Mouse (Mus musculus): ENCODE results near the gene Mapkapk3. TPM values are rescaled to one million over a fixed set of nuclear protein-coding genes. Genes with fewer than 3 reads are reported as not detected.
"Not testable (repeated sequence)": the region's sequence is repeated elsewhere in the genome, so short reads cannot be mapped to it uniquely, and the experiment has no call there.

Mapkapk3 gene
- polyA plus RNA-seq, 1 experiment from 2014 or later = 1.4 TPM

- H3K9ac ChIP-seq (replicated peaks; ENCODE audit: low read depth, low read length) = no peak overlapping the region
- H3K27me3 ChIP-seq (replicated peaks; ENCODE audit: control insufficient read depth, insufficient read depth, low read length) = no peaks in the 10 kb centered on the region
- WGBS = 85% methylated on average over 9 of the region's 9 CpGs
- ATAC-seq = no peak
- H3K4me1 ChIP-seq (replicated peaks; ENCODE audit: control insufficient read depth, insufficient read depth, low read length) = no peaks in the 10 kb centered on the region
- no peaks in the 10 kb centered on the region for H3K9me3 ChIP-seq (ENCODE audit: control insufficient read depth, low read length)
- no peak overlapping the region for H3K27ac ChIP-seq (ENCODE audit: low read length)
- no peaks in the 10 kb centered on the region for H3K36me3 ChIP-seq (ENCODE audit: control insufficient read depth, insufficient read depth)
- no peak overlapping the region for H3K4me2 ChIP-seq (ENCODE audit: low read length)
- H3K4me3 ChIP-seq (replicated peaks; ENCODE audit: low read length) = no peak overlapping the region
These were observed 18.8 kb upstream of the Mapkapk3 start for GRCm38 (mm10) chr9:107308346-107309000.

- H3K27me3 ChIP-seq (replicated peaks; ENCODE audit: control insufficient read depth, insufficient read depth, low read length) = no peaks in the 10 kb centered on the region
- no peak overlapping the region for H3K27ac ChIP-seq (ENCODE audit: low read length)
- no peaks in the 10 kb centered on the region for H3K36me3 ChIP-seq (ENCODE audit: control insufficient read depth, insufficient read depth)
- H3K9me3 ChIP-seq (ENCODE audit: control insufficient read depth, low read length) = no peaks in the 10 kb centered on the region
- no peak overlapping the region for H3K4me3 ChIP-seq (replicated peaks; ENCODE audit: low read length)
- H3K4me2 ChIP-seq (ENCODE audit: low read length) = no peak overlapping the region
- no peak for ATAC-seq
- no peak overlapping the region for H3K9ac ChIP-seq (replicated peaks; ENCODE audit: low read depth, low read length)
- 73% methylated on average over 12 of the region's 12 CpGs for WGBS
- H3K4me1 ChIP-seq (replicated peaks; ENCODE audit: control insufficient read depth, insufficient read depth, low read length) = no peaks in the 10 kb centered on the region
These were observed 18.2 kb upstream of the Mapkapk3 start for GRCm38 (mm10) chr9:107307886-107308285.

GRCm38 (mm10) chr9:107307099-107307872 is 17.6 kb upstream of the Mapkapk3 start:
- Histone ChIP-seq H3K4me3 (replicated peaks; ENCODE audit: low read length) (no peak overlapping the region), H3K4me2 (ENCODE audit: low read length) (no peak overlapping the region)
- WGBS = 92% methylated on average over 11 of the region's 11 CpGs

GRCm38 (mm10) chr9:107306673-107307072 is 17.0 kb upstream of the Mapkapk3 start:
- H3K36me3 ChIP-seq (ENCODE audit: control insufficient read depth, insufficient read depth); H3K9me3 ChIP-seq (ENCODE audit: control insufficient read depth, low read length); H3K27ac ChIP-seq (ENCODE audit: low read length); ATAC-seq; H3K4me2 ChIP-seq (ENCODE audit: low read length); H3K4me1 ChIP-seq (replicated peaks; ENCODE audit: control insufficient read depth, insufficient read depth, low read length); H3K27me3 ChIP-seq (replicated peaks; ENCODE audit: control insufficient read depth, insufficient read depth, low read length); H3K4me3 ChIP-seq (replicated peaks; ENCODE audit: low read length); H3K9ac ChIP-seq (replicated peaks; ENCODE audit: low read depth, low read length): not testable (repeated sequence)
- WGBS = 100% methylated on average over 1 of the region's 1 CpGs

More at GRCm38 (mm10) chr9:107307099-107307872, 17.6 kb upstream of the Mapkapk3 start:
- H3K4me1 ChIP-seq (replicated peaks; ENCODE audit: control insufficient read depth, insufficient read depth, low read length) = no peaks in the 10 kb centered on the region
- H3K9ac ChIP-seq (replicated peaks; ENCODE audit: low read depth, low read length) = no peak overlapping the region
- H3K9me3 ChIP-seq (ENCODE audit: control insufficient read depth, low read length) = no peaks in the 10 kb centered on the region
- ATAC-seq = no peak
- no peaks in the 10 kb centered on the region for H3K27me3 ChIP-seq (replicated peaks; ENCODE audit: control insufficient read depth, insufficient read depth, low read length)
- H3K36me3 ChIP-seq (ENCODE audit: control insufficient read depth, insufficient read depth) = no peaks in the 10 kb centered on the region
- no peak overlapping the region for H3K27ac ChIP-seq (ENCODE audit: low read length)

GRCm38 (mm10) chr9:107305601-107306542 is 16.2 kb upstream of the Mapkapk3 start:
- Histone ChIP-seq H3K4me2 (ENCODE audit: low read length) (no peak overlapping the region), H3K27me3 (replicated peaks; ENCODE audit: control insufficient read depth, insufficient read depth, low read length) (no peaks in the 10 kb centered on the region), H3K4me1 (replicated peaks; ENCODE audit: control insufficient read depth, insufficient read depth, low read length) (no peaks in the 10 kb centered on the region), H3K27ac (ENCODE audit: low read length) (no peak overlapping the region), H3K9me3 (ENCODE audit: control insufficient read depth, low read length) (no peaks in the 10 kb centered on the region), H3K4me3 (replicated peaks; ENCODE audit: low read length) (no peak overlapping the region), H3K36me3 (ENCODE audit: control insufficient read depth, insufficient read depth) (peaks cover 5% of the 10 kb centered on the region; the same call in 1 of the 2 replicates), H3K9ac (replicated peaks; ENCODE audit: low read depth, low read length) (no peak overlapping the region)
- 65% methylated on average over 13 of the region's 13 CpGs for WGBS
- no peak for ATAC-seq

- H3K4me2 ChIP-seq (ENCODE audit: low read length) = no peak overlapping the region
- peaks cover 5% of the 10 kb centered on the region; the same call in 1 of the 2 replicates for H3K36me3 ChIP-seq (ENCODE audit: control insufficient read depth, insufficient read depth)
- H3K4me3 ChIP-seq (replicated peaks; ENCODE audit: low read length) = no peak overlapping the region
- no peak overlapping the region for H3K27ac ChIP-seq (ENCODE audit: low read length)
- no peaks in the 10 kb centered on the region for H3K4me1 ChIP-seq (replicated peaks; ENCODE audit: control insufficient read depth, insufficient read depth, low read length)
- H3K9me3 ChIP-seq (ENCODE audit: control insufficient read depth, low read length) = no peaks in the 10 kb centered on the region
- H3K9ac ChIP-seq (replicated peaks; ENCODE audit: low read depth, low read length) = no peak overlapping the region
- no peak for ATAC-seq
- H3K27me3 ChIP-seq (replicated peaks; ENCODE audit: control insufficient read depth, insufficient read depth, low read length) = no peaks in the 10 kb centered on the region
- WGBS = 79% methylated on average over 4 of the region's 4 CpGs
These were observed 15.3 kb upstream of the Mapkapk3 start for GRCm38 (mm10) chr9:107305012-107305411.

GRCm38 (mm10) chr9:107304383-107304782 is 14.7 kb upstream of the Mapkapk3 start:
- peaks cover 5% of the 10 kb centered on the region; the same call in 1 of the 2 replicates for H3K36me3 ChIP-seq (ENCODE audit: control insufficient read depth, insufficient read depth)
- WGBS = 90% methylated on average over 3 of the region's 3 CpGs
- no peak overlapping the region for H3K4me2 ChIP-seq (ENCODE audit: low read length)
- H3K27ac ChIP-seq (ENCODE audit: low read length) = no peak overlapping the region
- no peak for ATAC-seq
- H3K4me3 ChIP-seq (replicated peaks; ENCODE audit: low read length) = no peak overlapping the region
- no peaks in the 10 kb centered on the region for H3K4me1 ChIP-seq (replicated peaks; ENCODE audit: control insufficient read depth, insufficient read depth, low read length)
- no peak overlapping the region for H3K9ac ChIP-seq (replicated peaks; ENCODE audit: low read depth, low read length)
- H3K27me3 ChIP-seq (replicated peaks; ENCODE audit: control insufficient read depth, insufficient read depth, low read length) = no peaks in the 10 kb centered on the region
- H3K9me3 ChIP-seq (ENCODE audit: control insufficient read depth, low read length) = no peaks in the 10 kb centered on the region

GRCm38 (mm10) chr9:107303900-107304299 is 14.2 kb upstream of the Mapkapk3 start:
- ATAC-seq = no peak
- H3K9ac ChIP-seq (replicated peaks; ENCODE audit: low read depth, low read length) = no peak overlapping the region
- no peaks in the 10 kb centered on the region for H3K9me3 ChIP-seq (ENCODE audit: control insufficient read depth, low read length)
- H3K27me3 ChIP-seq (replicated peaks; ENCODE audit: control insufficient read depth, insufficient read depth, low read length) = no peaks in the 10 kb centered on the region
- no peaks in the 10 kb centered on the region for H3K4me1 ChIP-seq (replicated peaks; ENCODE audit: control insufficient read depth, insufficient read depth, low read length)
- H3K4me3 ChIP-seq (replicated peaks; ENCODE audit: low read length) = no peak overlapping the region
- H3K36me3 ChIP-seq (ENCODE audit: control insufficient read depth, insufficient read depth) = peaks cover 5% of the 10 kb centered on the region; the same call in 1 of the 2 replicates
- H3K27ac ChIP-seq (ENCODE audit: low read length) = no peak overlapping the region
- no peak overlapping the region for H3K4me2 ChIP-seq (ENCODE audit: low read length)
- WGBS = 92% methylated on average over 5 of the region's 5 CpGs
